Mouse (Mus musculus) ES-E14 (cell line): Measurements from ENCODE around the gene Gm9970. TPM values are rescaled to one million over a fixed set of nuclear protein-coding genes. Genes with fewer than 3 reads are reported as not detected.

ENCODE experiments used
- DNase-seq: peaks from one replicate; pipeline ENCODE4 v3.0.0-alpha.2; 2013; ENCODE audit warnings: low read depth, low spot score
- H3K27ac ChIP-seq: 2 replicates; pipeline ENCODE4 v1.5.1; 2012; ENCODE audit warnings: low read depth, mild to moderate bottlenecking, low read length, moderate library complexity, mixed read lengths; ENCODE audit not compliant: poor library complexity, insufficient read depth, severe bottlenecking
- H3K36me3 ChIP-seq: 2 replicates; pipeline ENCODE4 v1.6.1; 2012; ENCODE audit warnings: mild to moderate bottlenecking, low read length, moderate library complexity, mixed read lengths; ENCODE audit not compliant: control insufficient read depth, poor library complexity, insufficient read depth, severe bottlenecking
- H3K4me1 ChIP-seq, 2 experiments: fragments of 150-350 bp in 1 of 2; sonication (generic) in 1 of 2; 2 replicates each; pipeline ENCODE4 v1.6.1; 2012; ENCODE audit warnings: low read length in 2 of 2, mild to moderate bottlenecking in 1 of 2, mixed read lengths in 1 of 2; ENCODE audit not compliant: control insufficient read depth in 2 of 2, insufficient read depth in 2 of 2, poor library complexity in 1 of 2
- H3K4me3 ChIP-seq, 2 experiments: fragments of 150-350 bp in 1 of 2; sonication (generic) in 1 of 2; 2 replicates each; pipeline ENCODE4 v1.5.1; 2012; ENCODE audit warnings: low read length in 2 of 2, low read depth in 1 of 2, mild to moderate bottlenecking in 1 of 2, mixed read lengths in 1 of 2; ENCODE audit not compliant: insufficient read depth in 1 of 2, poor library complexity in 1 of 2, severe bottlenecking in 1 of 2
- H3K9ac ChIP-seq: 2 replicates; pipeline ENCODE4 v1.6.1; 2012; ENCODE audit warnings: low read depth, mild to moderate bottlenecking, low read length, mixed read lengths; ENCODE audit not compliant: poor library complexity, insufficient read depth, severe bottlenecking
- H3K9me3 ChIP-seq: fragments of 150-350 bp; sonication (generic); 2 replicates; pipeline ENCODE4 v1.6.1; 2012; ENCODE audit warnings: low read depth, mild to moderate bottlenecking, low read length; ENCODE audit not compliant: control insufficient read depth, insufficient read depth
- CHD2 ChIP-seq: IDR thresholded peaks from 2 replicates; pipeline ENCODE4 v1.6.1; 2014; ENCODE audit warnings: mild to moderate bottlenecking, low read depth, low read length, inconsistent platforms
- HCFC1 ChIP-seq: IDR thresholded peaks from 2 replicates; pipeline ENCODE4 v1.6.1; 2012; ENCODE audit warnings: low read length, inconsistent platforms, borderline replicate concordance; ENCODE audit not compliant: insufficient read depth
- MAFK ChIP-seq: IDR thresholded peaks from 2 replicates; pipeline ENCODE4 v1.6.1; 2014; ENCODE audit warnings: mild to moderate bottlenecking, low read depth, low read length, inconsistent platforms; ENCODE audit not compliant: insufficient read depth
- ZC3H11A ChIP-seq: IDR thresholded peaks from 2 replicates; pipeline ENCODE4 v1.6.1; 2012; ENCODE audit warnings: low read depth, mild to moderate bottlenecking, inconsistent platforms, low read length, borderline replicate concordance
- ZNF384 ChIP-seq: IDR thresholded peaks from 2 replicates; pipeline ENCODE4 v1.6.1; 2012; ENCODE audit warnings: low read depth, low read length, inconsistent platforms
- in situ Hi-C, 2 experiments: fragments of 600-800 bp; cut with MboI; formaldehyde crosslinking; loops; one replicate each; pipeline ENCODE4 v1.15.1; 2025; ENCODE audit warnings: low sequenced_read_pairs in 2 of 2, inconsistent platforms in 1 of 2; ENCODE audit not compliant: unreplicated experiment in 2 of 2
- total RNA-seq: library from RNA; depleted of rRNA; stranded (reverse); fragments of 300-350 nt; gene quantifications from 2 replicates; pipeline ENCODE4 v1.2.3, GENCODE M21; 2012

Gm9970 gene
- total RNA-seq, 1 experiment = not detected

DNA sequence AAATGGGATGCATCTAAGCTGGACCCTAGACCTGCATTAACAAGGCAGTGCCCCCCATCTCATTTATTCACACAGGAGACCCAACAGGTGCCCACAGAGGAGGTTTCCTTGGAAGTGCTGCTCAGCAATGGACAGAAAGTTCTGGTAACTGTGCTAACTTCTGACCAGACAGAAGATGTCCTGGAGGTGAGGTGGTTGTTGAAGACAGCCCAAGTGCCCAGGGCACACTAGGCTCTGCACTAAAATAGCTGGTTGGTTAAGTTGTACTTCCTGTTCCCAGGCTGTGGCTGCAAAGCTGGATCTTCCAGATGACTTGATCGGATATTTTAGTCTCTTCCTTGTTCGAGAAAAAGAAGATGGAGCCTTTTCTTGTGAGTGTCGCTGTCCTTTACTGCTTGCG is 45.4 kb downstream of the Gm9970 start:
- no peak for DNase-seq
- Histone ChIP-seq H3K4me1 (peaks cover 9 to 12% of the 10 kb centered on the region in 2 experiments), H3K9ac (no peak overlapping the region), H3K36me3 (peaks cover 55% of the 10 kb centered on the region), H3K4me3 (no peak overlapping the region), H3K27ac (no peak overlapping the region), H3K9me3 (no peaks in the 10 kb centered on the region)
- in situ Hi-C loops = no loop called here
- TF ChIP-seq ZNF384 = no peak
- TF ChIP-seq HCFC1 = no peak
- no peak for TF ChIP-seq ZC3H11A
- no peak for TF ChIP-seq MAFK
- no peak for TF ChIP-seq CHD2

DNA sequence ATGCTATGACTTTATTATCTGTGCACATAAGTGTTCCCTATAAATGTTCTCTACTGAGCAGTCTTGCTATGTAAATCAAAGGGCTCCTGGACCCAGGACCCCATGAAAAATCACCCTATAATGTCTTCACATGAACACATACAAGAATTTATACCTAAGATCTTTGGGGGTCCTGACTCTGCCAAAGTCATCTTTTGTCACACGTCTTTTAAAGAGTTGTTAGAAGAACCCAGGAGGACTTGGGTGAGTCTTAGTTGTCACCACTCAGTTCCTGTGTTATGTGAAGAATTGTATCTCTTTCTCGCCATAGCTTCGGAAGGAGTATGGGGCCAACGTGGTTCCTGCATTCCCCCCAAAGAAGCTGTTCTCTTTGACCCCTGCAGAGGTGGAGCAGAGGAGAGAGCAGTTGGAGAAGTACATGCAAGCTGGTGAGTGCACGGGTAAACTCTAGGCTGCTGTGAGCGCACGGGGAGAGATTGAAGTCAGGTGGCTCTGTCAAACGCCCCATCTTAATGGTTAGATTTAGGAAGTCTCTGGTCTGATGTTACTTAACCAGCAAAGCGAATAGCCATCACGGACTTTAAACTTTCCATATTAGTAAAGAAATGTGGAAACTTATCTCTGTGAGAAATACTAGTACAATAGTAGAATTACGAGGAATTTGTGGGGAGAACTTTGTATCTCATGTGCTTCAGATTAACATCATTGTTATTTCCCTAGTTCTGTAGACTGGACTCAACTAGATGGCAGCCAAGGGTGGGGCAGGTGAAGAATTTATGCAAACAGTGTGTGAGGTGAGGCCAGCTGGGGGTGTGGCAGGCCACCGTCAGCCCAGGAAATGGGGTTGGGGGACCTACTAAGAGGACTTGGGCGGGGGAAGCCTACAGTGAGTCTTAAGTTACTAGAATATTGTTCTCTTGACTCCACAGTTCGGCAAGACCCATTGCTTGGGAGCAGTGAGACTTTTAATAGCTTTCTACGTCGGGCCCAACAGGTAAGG is 46.2 kb downstream of the Gm9970 start:
- Histone ChIP-seq H3K4me1 (peaks cover 9 to 12% of the 10 kb centered on the region in 2 experiments), H3K9me3 (no peaks in the 10 kb centered on the region), H3K9ac (peak overlapping the region; percentile 32; the same call in 1 of the 2 replicates), H3K4me3 (peak overlapping the region in 1 of 2 experiments; percentile 92; a peak in 2 of 4 replicates), H3K36me3 (peaks cover 58% of the 10 kb centered on the region), H3K27ac (peak overlapping the region; percentile 45; the same call in 1 of the 2 replicates)
- no peak for TF ChIP-seq HCFC1
- TF ChIP-seq CHD2 = no peak
- no peak for TF ChIP-seq ZNF384
- in situ Hi-C loops = no loop called here
- DNase-seq = no peak

DNA sequence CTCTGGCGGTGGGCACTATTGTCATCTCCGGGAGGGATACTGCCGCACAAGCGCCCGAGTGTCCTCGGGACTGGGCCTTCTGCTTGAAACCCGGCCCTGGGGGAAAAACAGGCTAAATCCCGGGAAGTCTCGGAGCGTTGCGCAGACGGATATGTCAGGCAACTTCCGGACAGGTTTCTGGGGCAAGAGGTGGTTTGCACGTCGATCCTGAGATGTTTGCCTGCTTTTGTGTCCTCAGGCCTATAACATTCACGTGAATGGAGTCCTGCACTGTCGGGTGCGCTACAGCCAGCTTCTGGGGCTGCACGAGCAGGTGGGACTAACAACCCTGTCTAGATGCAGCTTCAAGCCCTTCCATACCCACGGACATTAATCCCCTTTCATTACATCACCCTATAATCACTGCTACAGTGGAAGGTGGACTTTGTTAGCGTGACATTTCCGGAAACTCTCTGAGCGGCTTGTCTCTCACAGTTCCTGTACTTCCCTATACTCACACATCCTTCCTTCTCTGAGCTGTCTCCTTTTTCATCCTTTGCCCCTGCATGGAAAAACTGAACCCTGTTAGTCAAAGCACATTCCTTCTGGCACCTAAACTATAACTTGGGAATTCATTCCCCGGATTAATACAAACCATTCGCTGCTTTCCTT is 47.3 kb downstream of the Gm9970 start:
- TF ChIP-seq ZNF384 (no peak), CHD2 (no peak), HCFC1 (no peak), MAFK (no peak), ZC3H11A (no peak)
- H3K9me3 ChIP-seq = no peaks in the 10 kb centered on the region
- in situ Hi-C loops = no loop called here
- H3K9ac ChIP-seq = peak overlapping the region; percentile 83
- H3K36me3 ChIP-seq = peaks cover 52% of the 10 kb centered on the region
- no peak overlapping the region for H3K27ac ChIP-seq
- DNase-seq = no peak
- peak overlapping the region; percentile 76 to 92 for H3K4me3 ChIP-seq
- peaks cover 8 to 9% of the 10 kb centered on the region in 2 experiments for H3K4me1 ChIP-seq

DNA sequence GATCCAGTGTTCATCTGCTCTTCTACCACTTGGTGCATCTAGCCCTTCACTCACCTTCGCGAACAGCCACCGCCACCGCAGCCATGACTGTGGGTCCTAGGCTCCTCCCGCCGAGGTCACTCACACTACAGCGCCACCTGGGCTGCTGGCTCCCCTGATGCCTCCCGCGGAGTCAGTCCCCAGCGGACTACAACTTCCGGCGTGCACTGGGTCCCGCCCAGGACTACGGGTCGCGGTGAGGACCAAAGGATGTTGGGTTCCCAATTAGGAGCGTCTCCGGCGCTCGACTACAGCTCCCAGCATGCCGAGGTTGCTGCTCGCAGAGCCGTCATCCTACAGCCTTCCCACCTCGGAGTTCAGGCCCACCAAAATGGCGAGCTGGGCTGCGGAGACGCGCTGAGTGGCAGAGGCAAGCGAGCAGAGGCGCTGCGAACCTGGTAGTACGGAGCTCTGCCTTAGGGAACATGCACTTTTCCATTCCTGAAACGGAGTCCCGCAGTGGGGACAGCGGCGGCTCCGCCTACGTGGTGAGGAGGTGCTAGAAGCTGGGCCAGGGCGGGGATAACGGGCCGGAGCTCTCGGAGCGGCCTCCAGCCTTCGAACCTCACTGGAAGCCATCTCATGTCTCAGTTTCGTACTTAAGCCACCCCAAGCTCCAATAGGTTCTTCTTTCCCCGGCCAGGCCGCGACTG is 47.9 kb downstream of the Gm9970 start, which contains the start of the genes Snx17 and Eif2b4:
Gene Snx17, plus strand, starts transcription at position 289 of the 692 bp plus-strand sequence.
Gene Eif2b4, minus strand, starts transcription at position 492 of the 692 bp plus-strand sequence.
- peaks cover 45% of the 10 kb centered on the region for H3K36me3 ChIP-seq
- TF ChIP-seq MAFK = no peak
- TF ChIP-seq ZNF384 = no peak
- TF ChIP-seq HCFC1 = peak; percentile 100

More for the DNA sequence above, 47.9 kb downstream of the Gm9970 start, which contains the start of the genes Snx17 and Eif2b4:
- in situ Hi-C loops = no loop called here
- peak; percentile 97 for DNase-seq
- Histone ChIP-seq H3K4me3 (peak within 1 kb of the TSS; percentile 76 to 92), H3K9me3 (no peaks in the 10 kb centered on the region), H3K4me1 (peaks cover 8 to 9% of the 10 kb centered on the region in 2 experiments), H3K9ac (peak within 1 kb of the TSS; percentile 85), H3K27ac (peak within 1 kb of the TSS; percentile 41)
